Mouse (Mus musculus) heart, embryonic 11.5 days (tissue): Measurements from ENCODE around the gene Fam76a. TPM values are rescaled to one million over a fixed set of nuclear protein-coding genes. Genes with fewer than 3 reads are reported as not detected.
A peak's percentile ranks its signal among the peaks of the same experiment; 100 is the strongest.

Experiments
- ATAC-seq: fragments of 200-750 bp; cut with Nextera tagmentation; replicated peaks from 2 replicates; pipeline ENCODE4 v1.8.0; 2017; ENCODE audit warnings: moderate library complexity; ENCODE audit not compliant: insufficient number of reproducible peaks, low FRiP score, low TSS enrichment
- H3K27ac ChIP-seq: fragments of 300-500 bp; sonication (generic); 2 replicates; pipeline ENCODE4 v1.5.1; 2014; ENCODE audit warnings: mild to moderate bottlenecking, low read depth, low read length
- H3K27me3 ChIP-seq: fragments of 300-500 bp; sonication (generic); 2 replicates; pipeline ENCODE4 v1.6.1; 2014; ENCODE audit warnings: mild to moderate bottlenecking, low read length, mixed read lengths; ENCODE audit not compliant: control insufficient read depth, insufficient read depth
- H3K36me3 ChIP-seq: fragments of 300-500 bp; sonication (generic); 2 replicates; pipeline ENCODE4 v1.6.1; 2014; ENCODE audit warnings: mild to moderate bottlenecking, low read length, moderate library complexity, mixed read lengths; ENCODE audit not compliant: control insufficient read depth, insufficient read depth
- H3K4me1 ChIP-seq: fragments of 300-500 bp; sonication (generic); 2 replicates; pipeline ENCODE4 v1.6.1; 2014; ENCODE audit warnings: low read length; ENCODE audit not compliant: control insufficient read depth, insufficient read depth
- H3K4me2 ChIP-seq: fragments of 300-500 bp; sonication (generic); 2 replicates; pipeline ENCODE4 v1.6.1; 2014; ENCODE audit warnings: mild to moderate bottlenecking, moderate library complexity
- H3K4me3 ChIP-seq: fragments of 300-500 bp; sonication (generic); 2 replicates; pipeline ENCODE4 v1.5.1; 2014; ENCODE audit warnings: low read depth, low read length
- H3K9ac ChIP-seq: fragments of 300-500 bp; sonication (generic); 2 replicates; pipeline ENCODE4 v1.6.1; 2014; ENCODE audit warnings: mild to moderate bottlenecking, low read depth, low read length, moderate library complexity
- H3K9me3 ChIP-seq: fragments of 300-500 bp; sonication (generic); replicated peaks from 2 replicates; pipeline ENCODE4 v1.6.1; 2016; ENCODE audit warnings: low read length; ENCODE audit not compliant: control insufficient read depth
- WGBS: fragments of 180-500 bp; shearing (Covaris S2); extraction: QIAGEN DNeasy Blood & Tissue Kit; methylation state at CpG from one replicate; pipeline ENCODE4 v1.1.7; 2014; ENCODE audit not compliant: insufficient replicate concordance; 5-methylcytosine and 5-hydroxymethylcytosine counted together
- polyA plus RNA-seq: library from polyadenylated mRNA; unstranded; fragments of >200 nt; fragmentation: Nextera tagmentation; extraction: Ambion mirVana; gene quantifications from 2 replicates; pipeline ENCODE4 v1.2.1, GENCODE M21; 2014

Gene Fam76a
- polyA plus RNA-seq, 1 experiment from 2014 or later: 31.2 TPM

- peak overlapping the region; percentile 87; the same call in 1 of the 2 replicates for H3K27ac ChIP-seq
- 72% methylated on average over 5 of the region's 5 CpGs for WGBS
These were observed 39.5 kb upstream of the Fam76a start for GRCm38 (mm10) chr4:132961866-132962265.

GRCm38 (mm10) chr4:132960864-132961639 lies 38.7 kb upstream of the Fam76a start:
- Histone ChIP-seq H3K27ac (peak overlapping the region; percentile 87), H3K36me3 (no peaks in the 10 kb centered on the region), H3K4me1 (peaks cover 39% of the 10 kb centered on the region), H3K9me3 (no peaks in the 10 kb centered on the region), H3K9ac (peak overlapping the region; percentile 7; the same call in 1 of the 2 replicates), H3K27me3 (no peaks in the 10 kb centered on the region), H3K4me3 (no peak overlapping the region), H3K4me2 (peak overlapping the region; percentile 1; the same call in 1 of the 2 replicates)
- ATAC-seq: 0 out of 2 replicates have a peak, but pooled peaks have one; percentile 22
- 26% methylated on average over 13 of the region's 13 CpGs for WGBS

More at GRCm38 (mm10) chr4:132961866-132962265, 39.5 kb upstream of the Fam76a start:
- Histone ChIP-seq H3K4me1 (peaks cover 37% of the 10 kb centered on the region), H3K9me3 (no peaks in the 10 kb centered on the region), H3K36me3 (no peaks in the 10 kb centered on the region), H3K4me2 (no peak overlapping the region), H3K4me3 (no peak overlapping the region), H3K9ac (no peak overlapping the region), H3K27me3 (no peaks in the 10 kb centered on the region)
- no peak for ATAC-seq

GRCm38 (mm10) chr4:132960313-132960712 lies 38.0 kb upstream of the Fam76a start:
- Histone ChIP-seq H3K4me3 (no peak overlapping the region), H3K9me3 (no peaks in the 10 kb centered on the region), H3K4me2 (no peak overlapping the region), H3K36me3 (no peaks in the 10 kb centered on the region), H3K4me1 (peaks cover 46% of the 10 kb centered on the region), H3K27me3 (no peaks in the 10 kb centered on the region), H3K27ac (peak overlapping the region; percentile 87), H3K9ac (no peak overlapping the region)
- no peak for ATAC-seq
- WGBS: 47% methylated on average over 5 of the region's 5 CpGs

DNA sequence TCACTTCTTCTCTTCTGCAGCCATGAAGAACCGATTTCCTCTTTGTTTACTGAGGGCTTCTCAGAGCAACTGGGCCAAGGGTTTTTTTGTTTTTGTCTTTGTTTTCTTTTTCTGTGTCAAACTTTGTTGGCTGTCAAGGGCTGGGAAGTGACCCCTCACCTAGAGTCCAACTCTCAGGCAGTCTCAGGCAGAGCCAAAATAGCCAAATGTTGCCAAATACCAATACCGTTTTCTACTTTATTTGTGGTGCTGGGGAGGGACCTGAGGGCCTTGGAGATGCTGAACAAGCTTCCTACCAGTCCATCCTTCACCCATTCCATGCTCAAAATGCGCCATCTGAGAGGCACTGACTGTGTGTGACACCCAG lies 37.3 kb upstream of the Fam76a start:
- Histone ChIP-seq H3K4me3 (no peak overlapping the region), H3K36me3 (no peaks in the 10 kb centered on the region), H3K27me3 (no peaks in the 10 kb centered on the region), H3K4me2 (no peak overlapping the region), H3K27ac (peak overlapping the region; percentile 87), H3K4me1 (peaks cover 52% of the 10 kb centered on the region), H3K9me3 (no peaks in the 10 kb centered on the region), H3K9ac (no peak overlapping the region)
- no peak for ATAC-seq
- 52% methylated on average over 3 of the region's 3 CpGs for WGBS

GRCm38 (mm10) chr4:132958741-132959678 lies 36.7 kb upstream of the Fam76a start:
- H3K9me3 ChIP-seq: no peaks in the 10 kb centered on the region
- H3K27ac ChIP-seq: peak overlapping the region; percentile 87
- H3K4me2 ChIP-seq: peak overlapping the region; percentile 23
- no peak overlapping the region for H3K4me3 ChIP-seq
- H3K9ac ChIP-seq: peak overlapping the region; percentile 39; the same call in 1 of the 2 replicates
- no peaks in the 10 kb centered on the region for H3K27me3 ChIP-seq
- peak; percentile 47 for ATAC-seq
- H3K36me3 ChIP-seq: no peaks in the 10 kb centered on the region
- peaks cover 47% of the 10 kb centered on the region for H3K4me1 ChIP-seq
- 5% methylated on average over 10 of the region's 10 CpGs for WGBS

GRCm38 (mm10) chr4:132955395-132955791 lies 33.0 kb upstream of the Fam76a start:
- Histone ChIP-seq H3K9me3 (no peaks in the 10 kb centered on the region), H3K9ac (0 out of 2 replicates have a peak overlapping the region, but pooled peaks have one; percentile 28), H3K27ac (peak overlapping the region; percentile 71), H3K27me3 (no peaks in the 10 kb centered on the region), H3K36me3 (no peaks in the 10 kb centered on the region), H3K4me3 (no peak overlapping the region), H3K4me1 (peaks cover 39% of the 10 kb centered on the region), H3K4me2 (no peak overlapping the region)
- 8% methylated on average over 2 of the region's 2 CpGs for WGBS
- ATAC-seq: no peak

DNA sequence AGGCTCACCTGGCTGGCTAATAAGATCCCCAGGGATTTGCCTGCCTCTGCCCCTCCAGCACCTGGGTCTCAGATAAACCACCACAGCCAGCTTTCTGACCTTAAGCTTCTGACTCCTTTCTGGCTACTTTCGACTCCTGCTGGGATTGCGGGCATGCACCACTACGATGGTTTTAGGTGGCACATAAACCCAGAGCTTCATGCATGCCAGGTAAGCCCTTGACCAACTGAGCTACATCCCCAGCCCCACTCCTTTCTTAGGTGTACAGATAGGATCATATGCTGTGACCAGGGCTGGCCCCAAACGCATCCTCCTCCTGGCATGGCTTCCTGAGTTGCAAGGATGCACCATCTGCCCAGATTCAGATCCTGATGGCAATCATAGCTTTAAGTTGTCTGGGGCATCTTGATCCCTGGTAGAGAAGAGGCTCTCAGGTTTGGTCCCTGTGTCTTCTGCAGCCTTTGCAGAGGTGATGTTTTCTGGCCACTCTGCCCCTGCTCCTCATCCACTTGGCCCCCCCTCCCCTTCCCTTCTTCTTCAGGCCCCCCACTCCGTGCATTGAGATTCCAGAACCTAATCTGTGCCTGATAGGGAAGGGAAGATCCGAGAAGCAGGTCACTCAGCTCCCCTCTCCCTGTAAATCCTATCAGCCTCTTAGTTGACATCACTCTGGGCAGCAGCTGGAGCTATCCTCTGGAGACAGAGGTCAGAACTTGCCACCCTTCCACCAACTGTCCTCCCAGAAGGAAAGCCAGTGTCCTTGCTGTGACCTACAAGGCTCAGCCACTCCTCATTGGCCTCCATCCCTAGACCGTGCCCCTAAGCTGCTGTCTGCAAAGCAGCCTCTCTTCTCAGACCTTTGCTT lies 32.4 kb upstream of the Fam76a start:
- H3K4me1 ChIP-seq: peaks cover 39% of the 10 kb centered on the region
- H3K9ac ChIP-seq: 0 out of 2 replicates have a peak overlapping the region, but pooled peaks have one; percentile 28
- no peaks in the 10 kb centered on the region for H3K9me3 ChIP-seq
- no peak for ATAC-seq
- H3K27me3 ChIP-seq: no peaks in the 10 kb centered on the region
- peak overlapping the region; percentile 71 for H3K27ac ChIP-seq
- WGBS: 54% methylated on average over 7 of the region's 7 CpGs
- no peak overlapping the region for H3K4me3 ChIP-seq
- H3K4me2 ChIP-seq: no peak overlapping the region
- no peaks in the 10 kb centered on the region for H3K36me3 ChIP-seq

DNA sequence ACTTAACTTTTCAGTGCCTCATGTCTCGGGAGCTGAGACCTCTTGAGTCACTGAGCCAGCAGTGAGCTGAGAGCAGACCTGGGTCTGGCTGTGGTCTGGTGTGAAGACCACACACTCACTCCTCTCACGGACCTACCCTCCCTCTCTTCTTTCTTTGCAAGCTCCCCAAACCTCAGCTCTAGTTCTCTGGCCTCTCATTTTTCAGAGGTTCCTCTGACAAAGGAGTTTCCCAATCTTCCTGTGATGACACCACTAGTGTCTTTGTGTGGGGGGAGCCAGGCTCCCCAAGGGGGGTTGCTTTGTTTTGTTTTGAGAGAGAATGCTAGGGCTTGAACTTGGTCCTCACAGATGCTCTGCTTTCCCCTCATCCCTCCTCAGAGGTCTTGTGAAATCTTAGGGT lies 28.6 kb upstream of the Fam76a start:
- Histone ChIP-seq H3K27ac (no peak overlapping the region), H3K36me3 (no peaks in the 10 kb centered on the region), H3K4me3 (no peak overlapping the region), H3K27me3 (no peaks in the 10 kb centered on the region), H3K4me2 (no peak overlapping the region), H3K4me1 (peaks cover 34% of the 10 kb centered on the region), H3K9me3 (no peaks in the 10 kb centered on the region), H3K9ac (no peak overlapping the region)
- ATAC-seq: no peak
- 37% methylated on average over 2 of the region's 2 CpGs for WGBS
